Mouse (Mus musculus) E14TG2a.4 (cell line): Measurements from ENCODE around the gene Shank1.

Source experiments
- H3K27me3 ChIP-seq: 2 replicates; pipeline ENCODE4 v1.6.1; 2014; ENCODE audit warnings: low read length, control low read depth; ENCODE audit not compliant: insufficient read depth
- H3K36me3 ChIP-seq: 2 replicates; pipeline ENCODE4 v1.6.1; 2014; ENCODE audit warnings: low read length, control low read depth; ENCODE audit not compliant: insufficient read depth
- H3K4me1 ChIP-seq: replicated peaks from 2 replicates; pipeline ENCODE4 v1.6.1; 2014; ENCODE audit warnings: low read depth, low read length, control low read depth
- H3K4me3 ChIP-seq: replicated peaks from 2 replicates; pipeline ENCODE4 v1.5.1; 2014; ENCODE audit warnings: mild to moderate bottlenecking, low read length
- H3K9me3 ChIP-seq: 2 replicates; pipeline ENCODE4 v1.6.1; 2014; ENCODE audit warnings: low read length, control low read depth
- CTCF ChIP-seq: conservative IDR thresholded peaks from 2 replicates; pipeline ENCODE4 v1.5.1; 2014; ENCODE audit warnings: low read length
- NANOG ChIP-seq: IDR thresholded peaks from 2 replicates; pipeline ENCODE4 v1.6.1; 2014; ENCODE audit warnings: borderline replicate concordance, low read length, mixed read lengths
- POU5F1 ChIP-seq: IDR thresholded peaks from 2 replicates; pipeline ENCODE4 v1.6.1; 2014; ENCODE audit warnings: low read length, borderline replicate concordance

Gene Shank1

GRCm38 (mm10) chr7:44309475-44310284, at the start of gene Shank1:
Shank1 (plus strand) TSS chr7:44310253.
- Histone ChIP-seq H3K27me3 (peaks cover 76% of the 10 kb centered on the region), H3K4me1 (peaks cover 46% of the 10 kb centered on the region), H3K36me3 (peaks cover 4% of the 10 kb centered on the region; the same call in 1 of the 2 replicates), H3K4me3 (peak within 1 kb of the TSS; percentile 77), H3K9me3 (no peaks in the 10 kb centered on the region)
- no peak for TF ChIP-seq POU5F1
- no peak for TF ChIP-seq NANOG
- no peak for TF ChIP-seq CTCF

- Histone ChIP-seq H3K9me3 (no peaks in the 10 kb centered on the region), H3K36me3 (no peaks in the 10 kb centered on the region), H3K4me3 (no peak overlapping the region), H3K4me1 (peaks cover 38% of the 10 kb centered on the region), H3K27me3 (peaks cover 14% of the 10 kb centered on the region)
- TF ChIP-seq CTCF (no peak), POU5F1 (no peak), NANOG (no peak)
These were observed 49.6 kb upstream of the Shank1 start for GRCm38 (mm10) chr7:44260410-44260809.

- Histone ChIP-seq H3K4me3 (no peak within 1 kb of the TSS; the same call in 1 of the 2 replicates), H3K36me3 (no peaks in the 10 kb centered on the region), H3K9me3 (no peaks in the 10 kb centered on the region), H3K4me1 (peaks cover 31% of the 10 kb centered on the region), H3K27me3 (peaks cover 14% of the 10 kb centered on the region)
- no peak for TF ChIP-seq NANOG
- TF ChIP-seq POU5F1: no peak
- no peak for TF ChIP-seq CTCF
These were observed 48.9 kb upstream of the Shank1 start, which contains the start of gene Gm15517 for GRCm38 (mm10) chr7:44261147-44261546. Gm15517 (plus strand) TSS chr7:44261447.

GRCm38 (mm10) chr7:44262791-44263643, 47.0 kb upstream of the Shank1 start:
- no peak for TF ChIP-seq NANOG
- TF ChIP-seq CTCF: peak; percentile 96
- Histone ChIP-seq H3K27me3 (peaks cover 23% of the 10 kb centered on the region), H3K4me3 (peak overlapping the region; percentile 69), H3K9me3 (no peaks in the 10 kb centered on the region), H3K36me3 (no peaks in the 10 kb centered on the region), H3K4me1 (peaks cover 35% of the 10 kb centered on the region)

- Histone ChIP-seq H3K36me3 (no peaks in the 10 kb centered on the region), H3K27me3 (peaks cover 18% of the 10 kb centered on the region), H3K9me3 (no peaks in the 10 kb centered on the region), H3K4me3 (no peak overlapping the region), H3K4me1 (peaks cover 31% of the 10 kb centered on the region)
- TF ChIP-seq CTCF: no peak
- TF ChIP-seq NANOG: no peak
- no peak for TF ChIP-seq POU5F1
These were observed 41.9 kb upstream of the Shank1 start for GRCm38 (mm10) chr7:44268117-44268516.

- Histone ChIP-seq H3K4me3 (no peak overlapping the region), H3K4me1 (peaks cover 40% of the 10 kb centered on the region)
These were observed 40.7 kb upstream of the Shank1 start for GRCm38 (mm10) chr7:44269397-44269796.

GRCm38 (mm10) chr7:44271309-44271708, 38.7 kb upstream of the Shank1 start:
- Histone ChIP-seq H3K4me3 (no peak overlapping the region), H3K4me1 (peaks cover 55% of the 10 kb centered on the region), H3K9me3 (no peaks in the 10 kb centered on the region), H3K36me3 (no peaks in the 10 kb centered on the region), H3K27me3 (peaks cover 14% of the 10 kb centered on the region; the same call in 1 of the 2 replicates)
- TF ChIP-seq NANOG (no peak), CTCF (no peak), POU5F1 (no peak)

More at GRCm38 (mm10) chr7:44269397-44269796, 40.7 kb upstream of the Shank1 start:
- TF ChIP-seq NANOG (no peak), POU5F1 (no peak), CTCF (no peak)
- no peaks in the 10 kb centered on the region for H3K36me3 ChIP-seq
- H3K9me3 ChIP-seq: no peaks in the 10 kb centered on the region
- H3K27me3 ChIP-seq: peaks cover 18% of the 10 kb centered on the region

GRCm38 (mm10) chr7:44272546-44272945, 37.5 kb upstream of the Shank1 start:
- Histone ChIP-seq H3K4me3 (no peak overlapping the region), H3K27me3 (peaks cover 8% of the 10 kb centered on the region; the same call in 1 of the 2 replicates), H3K36me3 (no peaks in the 10 kb centered on the region), H3K9me3 (no peaks in the 10 kb centered on the region), H3K4me1 (peaks cover 54% of the 10 kb centered on the region)
- TF ChIP-seq POU5F1: no peak
- no peak for TF ChIP-seq NANOG
- TF ChIP-seq CTCF: no peak

GRCm38 (mm10) chr7:44273446-44273845, 36.6 kb upstream of the Shank1 start:
- H3K27me3 ChIP-seq: 0 out of 2 replicates have a peak, but pooled peaks cover under 1% of the 10 kb centered on the region
- H3K4me3 ChIP-seq: peak overlapping the region; percentile 50
- H3K9me3 ChIP-seq: no peaks in the 10 kb centered on the region
- peaks cover 56% of the 10 kb centered on the region for H3K4me1 ChIP-seq
- TF ChIP-seq CTCF (no peak), POU5F1 (no peak), NANOG (no peak)
- H3K36me3 ChIP-seq: no peaks in the 10 kb centered on the region
